Mouse (Mus musculus): ENCODE measurements around the gene 1110051M20Rik. TPM values are rescaled to one million over a fixed set of nuclear protein-coding genes. Genes with fewer than 3 reads are reported as not detected.
"Not testable (repeated sequence)": the region's sequence is repeated elsewhere in the genome, so short reads cannot be mapped to it uniquely, and the experiment has no call there.

The 1110051M20Rik gene
- total and polyA plus RNA-seq, 3 experiments: 0.05 to 0.76 TPM; not detected in 1

DNA sequence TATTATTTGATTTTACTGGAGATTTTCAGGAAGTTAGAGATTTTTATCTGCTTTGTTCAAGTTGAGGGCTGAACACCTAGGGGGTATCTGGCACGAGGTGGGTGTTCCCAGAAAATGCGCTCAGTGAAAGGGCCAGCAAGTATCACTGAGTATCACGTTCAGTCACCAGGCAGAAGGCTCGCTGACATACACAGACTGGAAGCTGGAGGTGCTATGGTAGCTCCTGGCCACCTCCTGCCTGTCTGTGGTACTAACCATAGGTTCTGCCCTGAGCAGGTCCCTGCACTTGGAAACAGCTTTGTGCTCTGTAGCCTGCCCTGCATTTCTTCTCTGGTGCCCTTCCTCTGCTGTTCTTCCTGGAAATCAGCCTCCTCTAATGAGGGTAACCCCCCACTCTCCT, 192.0 kb downstream of the 1110051M20Rik start:
- Histone ChIP-seq H3K4me1 (ENCODE audit: insufficient read depth, low read depth, low read length) (peaks cover 42% of the 10 kb centered on the region), H3K4me3 (ENCODE audit: low read depth, low read length) (no peak overlapping the region), H3K9me3 (replicated peaks) (no peaks in the 10 kb centered on the region), H3K27me3 (ENCODE audit: insufficient read depth, low read length) (peaks cover 66% of the 10 kb centered on the region), H3K36me3 (replicated peaks) (no peaks in the 10 kb centered on the region)
- DNase-seq (ENCODE audit: low spot score) (no peak), ATAC-seq (ENCODE audit: extremely low read depth, insufficient number of reproducible peaks, low FRiP score, poor library complexity, severe bottlenecking) (no peak)
- TF ChIP-seq TAL1 (conservative IDR thresholded peaks at IDR 0.05; ENCODE audit: low read depth, low read length) (no peak), GATA1 (IDR thresholded peaks at IDR 0.05; ENCODE audit: borderline replicate concordance, low read length) (no peak), CTCF (IDR thresholded peaks at IDR 0.05; ENCODE audit: low read depth, low read length) (no peak), GATA2 (IDR thresholded peaks at IDR 0.05; ENCODE audit: borderline replicate concordance, low read depth, low read length) (no peak), POLR2AphosphoS5 (IDR thresholded peaks at IDR 0.05; ENCODE audit: insufficient replicate concordance, low read depth, low read length) (no peak)

- ATAC-seq (ENCODE audit: extremely low read depth, insufficient number of reproducible peaks, low FRiP score, poor library complexity, severe bottlenecking): no peak
- Histone ChIP-seq H3K4me1 (ENCODE audit: insufficient read depth, low read depth, low read length) (peaks cover 42% of the 10 kb centered on the region), H3K4me3 (ENCODE audit: low read depth, low read length) (no peak overlapping the region), H3K9me3 (replicated peaks) (no peaks in the 10 kb centered on the region), H3K27me3 (ENCODE audit: insufficient read depth, low read length) (peaks cover 61% of the 10 kb centered on the region), H3K36me3 (replicated peaks) (no peaks in the 10 kb centered on the region)
- no peak for DNase-seq (ENCODE audit: low spot score)
- TF ChIP-seq GATA1 (IDR thresholded peaks at IDR 0.05; ENCODE audit: borderline replicate concordance, low read length) (no peak), POLR2AphosphoS5 (IDR thresholded peaks at IDR 0.05; ENCODE audit: insufficient replicate concordance, low read depth, low read length) (no peak), GATA2 (IDR thresholded peaks at IDR 0.05; ENCODE audit: borderline replicate concordance, low read depth, low read length) (no peak), TAL1 (conservative IDR thresholded peaks at IDR 0.05; ENCODE audit: low read depth, low read length) (no peak), CTCF (IDR thresholded peaks at IDR 0.05; ENCODE audit: low read depth, low read length) (no peak)
Measured at GRCm38 (mm10) chr2:91252001-91252400, 192.5 kb downstream of the 1110051M20Rik start.

DNA sequence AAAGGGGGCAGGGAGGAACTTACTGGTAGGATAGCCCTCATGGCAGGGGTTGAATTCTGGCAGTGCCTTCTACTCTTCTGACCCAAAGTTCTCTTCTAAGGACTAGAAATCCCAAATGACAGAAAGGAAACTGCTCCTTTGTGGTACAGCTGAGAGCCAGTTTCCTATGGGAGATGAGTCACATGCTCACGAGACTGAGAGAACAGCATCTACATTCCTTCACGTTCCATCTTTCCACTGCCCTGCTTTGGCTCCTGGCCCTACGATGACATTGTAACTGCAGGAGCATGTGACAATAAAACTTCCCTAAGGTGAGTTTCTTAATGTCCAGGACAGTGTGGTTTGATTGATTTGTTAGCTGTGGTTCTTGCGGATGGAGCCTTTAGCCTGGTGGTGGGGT, 196.1 kb downstream of the 1110051M20Rik start:
- ATAC-seq (ENCODE audit: extremely low read depth, insufficient number of reproducible peaks, low FRiP score, poor library complexity, severe bottlenecking) (no peak), DNase-seq (ENCODE audit: low spot score) (no peak)
- no peaks in the 10 kb centered on the region for H3K9me3 ChIP-seq (replicated peaks)
- H3K4me1 ChIP-seq (ENCODE audit: insufficient read depth, low read depth, low read length): peaks cover 49% of the 10 kb centered on the region
- no peak overlapping the region for H3K4me3 ChIP-seq (ENCODE audit: low read depth, low read length)
- no peaks in the 10 kb centered on the region for H3K36me3 ChIP-seq (replicated peaks)
- peaks cover 25% of the 10 kb centered on the region for H3K27me3 ChIP-seq (ENCODE audit: insufficient read depth, low read length)
- TF ChIP-seq GATA2 (IDR thresholded peaks at IDR 0.05; ENCODE audit: borderline replicate concordance, low read depth, low read length) (no peak), CTCF (IDR thresholded peaks at IDR 0.05; ENCODE audit: low read depth, low read length) (no peak), TAL1 (conservative IDR thresholded peaks at IDR 0.05; ENCODE audit: low read depth, low read length) (no peak), POLR2AphosphoS5 (IDR thresholded peaks at IDR 0.05; ENCODE audit: insufficient replicate concordance, low read depth, low read length) (no peak), GATA1 (IDR thresholded peaks at IDR 0.05; ENCODE audit: borderline replicate concordance, low read length) (no peak)

DNA sequence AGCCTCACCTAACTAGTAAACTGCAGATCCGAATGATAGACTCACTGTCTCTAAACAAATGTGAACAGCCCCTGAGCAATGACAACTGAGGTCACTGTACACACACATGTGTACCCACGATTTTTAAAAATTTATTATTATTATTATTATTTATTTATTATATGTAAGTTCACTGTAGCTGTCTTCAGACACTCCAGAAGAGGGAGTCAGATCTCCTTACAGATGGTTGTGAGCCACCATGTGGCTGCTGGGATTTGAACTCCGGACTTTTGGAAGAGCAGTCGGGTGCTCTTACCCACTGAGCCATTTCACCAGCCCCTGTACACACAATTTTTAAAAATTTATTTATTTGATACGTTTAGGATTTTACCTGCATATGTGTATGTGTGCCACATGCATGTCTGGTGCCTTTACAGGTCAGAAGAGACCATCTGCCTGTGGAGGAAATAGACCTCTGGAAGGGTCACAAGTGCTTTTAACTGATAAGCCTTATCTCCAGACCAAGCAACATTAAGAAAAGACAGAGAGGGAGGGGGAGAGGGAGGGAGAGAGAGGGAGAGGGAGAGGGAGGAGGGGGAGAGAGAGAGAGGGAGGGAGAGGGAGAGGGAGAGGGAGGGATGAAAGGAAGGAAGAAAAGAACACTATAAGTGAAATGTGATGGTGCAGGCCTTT, 199.8 kb downstream of the 1110051M20Rik start:
- no peaks in the 10 kb centered on the region for H3K36me3 ChIP-seq (replicated peaks)
- ATAC-seq (ENCODE audit: extremely low read depth, insufficient number of reproducible peaks, low FRiP score, poor library complexity, severe bottlenecking): peak; percentile 94
- no peak overlapping the region for H3K4me3 ChIP-seq (ENCODE audit: low read depth, low read length)
- H3K9me3 ChIP-seq (replicated peaks): no peaks in the 10 kb centered on the region
- DNase-seq (ENCODE audit: low spot score): no peak
- peaks cover 49% of the 10 kb centered on the region for H3K4me1 ChIP-seq (ENCODE audit: insufficient read depth, low read depth, low read length)
- TF ChIP-seq TAL1 (conservative IDR thresholded peaks at IDR 0.05; ENCODE audit: low read depth, low read length) (peak; percentile 87), GATA1 (IDR thresholded peaks at IDR 0.05; ENCODE audit: borderline replicate concordance, low read length) (no peak)
- 0 out of 2 replicates have a peak, but pooled peaks cover 2% of the 10 kb centered on the region for H3K27me3 ChIP-seq (ENCODE audit: insufficient read depth, low read length)

DNA sequence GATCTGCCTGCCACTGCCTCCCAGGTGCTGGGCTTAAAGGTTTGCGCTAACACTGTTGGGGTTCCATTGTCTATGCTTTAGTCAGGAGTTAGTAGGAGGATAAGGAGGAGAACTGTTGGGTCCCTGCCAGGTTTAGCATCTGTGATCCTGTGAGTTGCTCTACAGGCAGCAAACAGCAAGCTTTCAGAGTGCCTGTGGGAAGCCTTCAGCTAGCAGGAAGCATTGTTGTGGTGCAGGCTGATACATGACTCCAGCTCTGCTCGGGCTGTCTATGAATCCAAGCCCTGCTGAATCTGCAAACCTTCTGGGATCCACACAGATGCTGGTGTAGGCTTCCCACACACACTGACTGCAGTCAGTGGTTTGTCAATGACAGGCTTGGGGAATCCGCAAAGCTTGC, 201.1 kb downstream of the 1110051M20Rik start:
- Histone ChIP-seq H3K36me3 (replicated peaks) (no peaks in the 10 kb centered on the region), H3K27me3 (ENCODE audit: insufficient read depth, low read length) (0 out of 2 replicates have a peak, but pooled peaks cover 1% of the 10 kb centered on the region), H3K4me1 (ENCODE audit: insufficient read depth, low read depth, low read length) (peaks cover 44% of the 10 kb centered on the region), H3K4me3 (ENCODE audit: low read depth, low read length) (no peak overlapping the region; the same call in 1 of the 2 replicates), H3K9me3 (replicated peaks) (no peaks in the 10 kb centered on the region)
- TF ChIP-seq CTCF (IDR thresholded peaks at IDR 0.05; ENCODE audit: low read depth, low read length) (no peak), GATA1 (IDR thresholded peaks at IDR 0.05; ENCODE audit: borderline replicate concordance, low read length) (no peak), GATA2 (IDR thresholded peaks at IDR 0.05; ENCODE audit: borderline replicate concordance, low read depth, low read length) (no peak)
- ATAC-seq (ENCODE audit: extremely low read depth, insufficient number of reproducible peaks, low FRiP score, poor library complexity, severe bottlenecking): no peak
- DNase-seq (ENCODE audit: low spot score): no peak

DNA sequence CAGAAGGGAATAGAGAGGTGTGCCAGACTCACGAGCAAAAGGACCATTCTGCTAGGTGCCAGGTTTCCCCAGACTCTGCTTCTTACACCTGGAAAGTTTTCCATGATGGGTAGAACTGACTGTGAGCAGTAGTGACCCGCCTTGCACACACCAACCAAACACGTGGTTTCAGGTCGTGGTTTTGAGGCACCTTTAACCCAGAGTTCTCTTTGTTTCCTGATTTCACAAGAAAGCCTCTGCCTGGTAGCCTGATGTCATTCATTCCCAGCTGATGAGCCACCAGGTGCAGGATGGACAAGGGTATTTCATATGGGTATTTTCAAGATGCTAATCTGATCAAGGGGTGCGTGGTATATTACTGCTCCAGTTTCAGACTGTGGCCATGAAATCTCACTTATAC, 202.0 kb downstream of the 1110051M20Rik start:
- DNase-seq (ENCODE audit: low spot score) (no peak), ATAC-seq (ENCODE audit: extremely low read depth, insufficient number of reproducible peaks, low FRiP score, poor library complexity, severe bottlenecking) (no peak)
- Histone ChIP-seq H3K27me3 (ENCODE audit: insufficient read depth, low read length) (no peaks in the 10 kb centered on the region), H3K9me3 (replicated peaks) (no peaks in the 10 kb centered on the region), H3K36me3 (replicated peaks) (no peaks in the 10 kb centered on the region), H3K4me3 (ENCODE audit: low read depth, low read length) (no peak overlapping the region), H3K4me1 (ENCODE audit: insufficient read depth, low read depth, low read length) (peaks cover 44% of the 10 kb centered on the region)
- TF ChIP-seq GATA1 (IDR thresholded peaks at IDR 0.05; ENCODE audit: borderline replicate concordance, low read length): no peak
- no peak for TF ChIP-seq GATA2 (IDR thresholded peaks at IDR 0.05; ENCODE audit: borderline replicate concordance, low read depth, low read length)
- TF ChIP-seq CTCF (IDR thresholded peaks at IDR 0.05; ENCODE audit: low read depth, low read length): no peak
- no peak for TF ChIP-seq TAL1 (conservative IDR thresholded peaks at IDR 0.05; ENCODE audit: low read depth, low read length)
- no peak for TF ChIP-seq POLR2AphosphoS5 (IDR thresholded peaks at IDR 0.05; ENCODE audit: insufficient replicate concordance, low read depth, low read length)

DNA sequence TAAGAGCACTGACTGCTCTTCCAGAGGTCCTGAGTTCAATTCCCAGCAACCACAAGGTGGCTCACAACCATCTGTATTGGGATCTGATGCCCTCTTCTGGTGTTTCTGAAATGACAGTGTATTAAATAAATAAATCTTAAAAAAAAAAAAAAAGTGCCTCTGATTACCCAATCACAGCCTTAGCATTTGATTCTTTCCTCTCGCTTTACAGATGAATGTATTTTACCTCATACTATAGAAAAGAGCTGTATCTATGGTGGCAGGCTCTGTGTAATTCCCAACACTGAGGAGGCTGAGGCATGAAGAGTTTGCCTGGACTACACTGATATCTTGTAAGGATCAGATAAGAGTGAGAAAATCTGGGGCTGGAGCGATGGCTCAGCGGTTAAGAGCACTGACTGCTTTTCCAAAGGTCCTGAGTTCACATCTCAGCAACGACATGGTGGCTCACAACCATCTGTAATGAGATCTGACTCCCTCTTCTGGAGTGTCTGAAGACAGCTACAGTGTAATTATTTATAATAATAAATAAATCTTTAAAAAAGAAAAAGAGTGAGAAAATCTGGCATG, 206.9 kb downstream of the 1110051M20Rik start:
- H3K9me3 ChIP-seq (replicated peaks); ATAC-seq (ENCODE audit: extremely low read depth, insufficient number of reproducible peaks, low FRiP score, poor library complexity, severe bottlenecking); DNase-seq (ENCODE audit: low spot score); H3K27me3 ChIP-seq (ENCODE audit: insufficient read depth, low read length): not testable (repeated sequence)
- Histone ChIP-seq H3K4me3 (ENCODE audit: low read depth, low read length) (peak overlapping the region; percentile 82), H3K4me1 (ENCODE audit: insufficient read depth, low read depth, low read length) (peaks cover 20% of the 10 kb centered on the region), H3K36me3 (replicated peaks) (peaks cover 18% of the 10 kb centered on the region)
